Mouse (Mus musculus) olfactory bulb, adult 2 months (tissue): ENCODE data around the gene Lgals7. TPM values are rescaled to one million over a fixed set of nuclear protein-coding genes. Genes with fewer than 3 reads are reported as not detected.

Experiments
- H3K27ac ChIP-seq: fragments of 200-500 bp; 2 replicates; pipeline ENCODE4 v1.5.1; 2012; ENCODE audit warnings: low read depth, low read length; ENCODE audit not compliant: insufficient read depth
- H3K4me1 ChIP-seq: fragments of 200-500 bp; 2 replicates; pipeline ENCODE4 v1.6.1; 2012; ENCODE audit warnings: low read length; ENCODE audit not compliant: control insufficient read depth, insufficient read depth
- H3K4me3 ChIP-seq: fragments of 200-500 bp; 2 replicates; pipeline ENCODE4 v1.5.1; 2012; ENCODE audit warnings: mild to moderate bottlenecking, low read depth, low read length, moderate library complexity; ENCODE audit not compliant: insufficient read depth
- CTCF ChIP-seq: fragments of 200-500 bp; IDR thresholded peaks from 2 replicates; pipeline ENCODE4 v1.5.1; 2012; ENCODE audit warnings: low read depth, mild to moderate bottlenecking, low read length, moderate library complexity; ENCODE audit not compliant: insufficient read depth
- POLR2A ChIP-seq: fragments of 200-500 bp; IDR thresholded peaks from 2 replicates; pipeline ENCODE4 v1.6.1; 2012; ENCODE audit warnings: mild to moderate bottlenecking, low read depth, low read length, moderate library complexity; ENCODE audit not compliant: insufficient read depth
- WGBS: fragments of 180-500 bp; shearing (Covaris S2); methylation state at CpG from one replicate; pipeline ENCODE4 v1.1.7; 2018; 5-methylcytosine and 5-hydroxymethylcytosine counted together
- polyA plus RNA-seq: library from polyadenylated mRNA; stranded (reverse); fragments of >200 nt; gene quantifications from 2 replicates; pipeline ENCODE4 v1.2.4, GENCODE M21; 2012; ENCODE audit warnings: low replicate concordance; ENCODE audit not compliant: missing spikeins, insufficient read depth, insufficient read length

The Lgals7 gene
- polyA plus RNA-seq, 1 experiment = not detected

- TF ChIP-seq CTCF = no peak
- TF ChIP-seq POLR2A = no peak
- Histone ChIP-seq H3K27ac (no peak overlapping the region), H3K4me1 (peaks cover 48% of the 10 kb centered on the region), H3K4me3 (no peak overlapping the region)
- WGBS = 90% methylated on average over 28 of the region's 28 CpGs
These were observed 3.3 kb downstream of the Lgals7 start for GRCm38 (mm10) chr7:28866769-28867507.

- WGBS = 25% methylated on average over 23 of the region's 23 CpGs
- peak; percentile 99 for TF ChIP-seq CTCF
- peaks cover 46% of the 10 kb centered on the region for H3K4me1 ChIP-seq
- H3K4me3 ChIP-seq = peak overlapping the region; percentile 31
- H3K27ac ChIP-seq = 0 out of 2 replicates have a peak overlapping the region, but pooled peaks have one; percentile 34
These were observed 4.1 kb downstream of the Lgals7 start for GRCm38 (mm10) chr7:28867508-28868340.

- Histone ChIP-seq H3K4me1 (peaks cover 16% of the 10 kb centered on the region), H3K27ac (no peak overlapping the region), H3K4me3 (no peak overlapping the region)
- 87% methylated on average over 24 of the region's 24 CpGs for WGBS
- TF ChIP-seq POLR2A (no peak), CTCF (no peak)
These were observed 7.4 kb downstream of the Lgals7 start for GRCm38 (mm10) chr7:28870901-28871664.

- TF ChIP-seq CTCF = no peak
- no peak for TF ChIP-seq POLR2A
- Histone ChIP-seq H3K4me1 (no peaks in the 10 kb centered on the region), H3K4me3 (no peak overlapping the region), H3K27ac (no peak overlapping the region)
- 79% methylated on average over 2 of the region's 2 CpGs for WGBS
These were observed 10.9 kb downstream of the Lgals7 start for GRCm38 (mm10) chr7:28874565-28874964.

- Histone ChIP-seq H3K4me1 (no peaks in the 10 kb centered on the region), H3K27ac (no peak overlapping the region), H3K4me3 (no peak overlapping the region)
- 84% methylated on average over 4 of the region's 4 CpGs for WGBS
- no peak for TF ChIP-seq CTCF
- no peak for TF ChIP-seq POLR2A
These were observed 12.4 kb downstream of the Lgals7 start for GRCm38 (mm10) chr7:28876099-28876498.

GRCm38 (mm10) chr7:28877155-28877554, 13.5 kb downstream of the Lgals7 start:
- Histone ChIP-seq H3K4me1 (no peaks in the 10 kb centered on the region), H3K4me3 (no peak overlapping the region), H3K27ac (no peak overlapping the region)
- WGBS = 91% methylated on average over 7 of the region's 7 CpGs
- TF ChIP-seq POLR2A (no peak), CTCF (no peak)

- WGBS = 89% methylated on average over 4 of the region's 4 CpGs
- no peak overlapping the region for H3K4me3 ChIP-seq
- H3K27ac ChIP-seq = no peak overlapping the region
- no peak for TF ChIP-seq CTCF
- no peak for TF ChIP-seq POLR2A
- H3K4me1 ChIP-seq = no peaks in the 10 kb centered on the region
These were observed 14.2 kb downstream of the Lgals7 start for GRCm38 (mm10) chr7:28877856-28878255.

GRCm38 (mm10) chr7:28879606-28880005, 16.0 kb downstream of the Lgals7 start:
- Histone ChIP-seq H3K27ac (no peak overlapping the region), H3K4me3 (no peak overlapping the region), H3K4me1 (no peaks in the 10 kb centered on the region)
- 86% methylated on average over 7 of the region's 7 CpGs for WGBS
- TF ChIP-seq CTCF (no peak), POLR2A (no peak)
